Mouse (Mus musculus): ENCODE results near the gene Lrrtm4.

DNA sequence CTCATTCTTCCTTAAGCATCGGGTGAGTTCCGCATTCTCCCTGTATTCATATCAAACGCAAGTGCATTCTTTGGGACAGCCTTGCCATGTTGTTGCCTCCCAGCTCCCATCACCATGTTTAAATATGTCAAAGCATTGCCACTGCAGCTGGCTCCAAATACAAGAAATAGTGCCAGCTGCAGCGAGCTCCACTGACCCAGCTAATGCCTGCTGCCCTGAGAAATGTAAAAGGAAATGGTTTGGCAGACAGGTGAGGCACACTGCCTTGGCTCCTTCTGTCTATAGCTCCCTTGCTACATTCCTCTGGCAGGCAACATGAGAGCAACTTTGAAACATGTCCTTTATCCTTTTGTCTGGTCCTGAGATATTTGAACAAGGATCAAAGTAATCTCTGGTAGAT, 76.2 kb downstream of the Lrrtm4 start:
- TF ChIP-seq CTCF (IDR thresholded peaks at IDR 0.05; ENCODE audit: low read depth) (no peak), EP300 (IDR thresholded peaks at IDR 0.05; ENCODE audit: low read depth) (no peak)

Data from heart, postnatal 0 days (tissue).